Mouse (Mus musculus): Measurements from ENCODE around the gene Aff3.

Gene Aff3

GRCm38 (mm10) chr1:38657606-38658005 lies 7.1 kb downstream of the Aff3 start:
- DNase-seq (ENCODE audit: low spot score): no peak

- no peak for DNase-seq (ENCODE audit: low spot score)
Measured at GRCm38 (mm10) chr1:38654981-38655540, 9.7 kb downstream of the Aff3 start.

- DNase-seq (ENCODE audit: low spot score): no peak
Measured at GRCm38 (mm10) chr1:38650031-38650430, 14.7 kb downstream of the Aff3 start.

GRCm38 (mm10) chr1:38649174-38649573 lies 15.6 kb downstream of the Aff3 start:
- no peak for DNase-seq (ENCODE audit: low spot score)

- DNase-seq (ENCODE audit: low spot score): no peak
Measured at GRCm38 (mm10) chr1:38642288-38642687, 22.5 kb downstream of the Aff3 start.

GRCm38 (mm10) chr1:38639669-38640068 lies 25.1 kb downstream of the Aff3 start:
- no peak for DNase-seq (ENCODE audit: low spot score)

- DNase-seq (ENCODE audit: low spot score): no peak
Measured at GRCm38 (mm10) chr1:38635596-38635995, 29.2 kb downstream of the Aff3 start.

GRCm38 (mm10) chr1:38634081-38634480 lies 30.7 kb downstream of the Aff3 start:
- DNase-seq (ENCODE audit: low spot score): no peak

- DNase-seq (ENCODE audit: low spot score): no peak
Measured at GRCm38 (mm10) chr1:38632461-38633180, 32.1 kb downstream of the Aff3 start.

GRCm38 (mm10) chr1:38631501-38632279 lies 33.1 kb downstream of the Aff3 start:
- no peak for DNase-seq (ENCODE audit: low spot score)

GRCm38 (mm10) chr1:38628901-38629585 lies 35.7 kb downstream of the Aff3 start:
- DNase-seq (ENCODE audit: low spot score): no peak

GRCm38 (mm10) chr1:38628426-38628825 lies 36.3 kb downstream of the Aff3 start:
- no peak for DNase-seq (ENCODE audit: low spot score)

- no peak for DNase-seq (ENCODE audit: low spot score)
Measured at GRCm38 (mm10) chr1:38627683-38628361, 36.9 kb downstream of the Aff3 start.

- no peak for DNase-seq (ENCODE audit: low spot score)
Measured at GRCm38 (mm10) chr1:38626739-38627661, 37.8 kb downstream of the Aff3 start.

GRCm38 (mm10) chr1:38626388-38626738 lies 38.4 kb downstream of the Aff3 start:
- DNase-seq (ENCODE audit: low spot score): no peak

GRCm38 (mm10) chr1:38621840-38622239 lies 42.9 kb downstream of the Aff3 start:
- DNase-seq (ENCODE audit: low spot score): no peak

- DNase-seq (ENCODE audit: low spot score): no peak
Measured at GRCm38 (mm10) chr1:38620401-38620800, 44.4 kb downstream of the Aff3 start.

- no peak for DNase-seq (ENCODE audit: low spot score)
Measured at GRCm38 (mm10) chr1:38606741-38607140, 58.0 kb downstream of the Aff3 start.

- DNase-seq (ENCODE audit: low spot score): no peak
Measured at GRCm38 (mm10) chr1:38605426-38605825, 59.3 kb downstream of the Aff3 start.

GRCm38 (mm10) chr1:38604611-38605010 lies 60.1 kb downstream of the Aff3 start:
- no peak for DNase-seq (ENCODE audit: low spot score)

All from c-Kit-positive CD71-positive TER-119-positive erythroid progenitor cells, embryonic 14.5 days (primary cell).